Mouse (Mus musculus) limb, embryonic 14.5 days (tissue): Measurements from ENCODE around the gene Fggy. TPM values are rescaled to one million over a fixed set of nuclear protein-coding genes. Genes with fewer than 3 reads are reported as not detected.

ENCODE experiments used
- ATAC-seq: fragments of 200-750 bp; cut with Nextera tagmentation; 2 replicates; pipeline ENCODE4 v1.8.0; 2017; ENCODE audit warnings: low read depth, moderate number of reproducible peaks, moderate TSS enrichment; ENCODE audit not compliant: low FRiP score
- DNase-seq: peaks from one replicate; pipeline ENCODE4 v3.0.0-alpha.2; 2015; ENCODE audit warnings: low spot score
- H3K27ac ChIP-seq: fragments of 300-500 bp; sonication (generic); replicated peaks from 2 replicates; pipeline ENCODE4 v1.5.1; 2014; ENCODE audit warnings: low read depth, mild to moderate bottlenecking, low read length, moderate library complexity, mixed read lengths
- H3K27me3 ChIP-seq: fragments of 300-500 bp; sonication (generic); 2 replicates; pipeline ENCODE4 v1.6.1; 2014; ENCODE audit warnings: low read length, mixed read lengths; ENCODE audit not compliant: control insufficient read depth, insufficient read depth
- H3K36me3 ChIP-seq: fragments of 300-500 bp; sonication (generic); 2 replicates; pipeline ENCODE4 v1.6.1; 2014; ENCODE audit warnings: mild to moderate bottlenecking, low read length, moderate library complexity, mixed read lengths; ENCODE audit not compliant: control insufficient read depth, insufficient read depth
- H3K4me1 ChIP-seq: fragments of 300-500 bp; sonication (generic); 2 replicates; pipeline ENCODE4 v1.6.1; 2014; ENCODE audit warnings: antibody characterized with exemption, low read length, mixed read lengths; ENCODE audit not compliant: control insufficient read depth, insufficient read depth
- H3K4me2 ChIP-seq: fragments of 300-500 bp; sonication (generic); replicated peaks from 2 replicates; pipeline ENCODE4 v1.6.1; 2014; ENCODE audit warnings: low read depth, mild to moderate bottlenecking, low read length, moderate library complexity; ENCODE audit not compliant: severe bottlenecking
- H3K4me3 ChIP-seq: fragments of 300-500 bp; sonication (generic); replicated peaks from 2 replicates; pipeline ENCODE4 v1.5.1; 2014; ENCODE audit warnings: low read length
- H3K9ac ChIP-seq: fragments of 300-500 bp; sonication (generic); 2 replicates; pipeline ENCODE4 v1.6.1; 2014; ENCODE audit warnings: mild to moderate bottlenecking, low read depth, low read length, moderate library complexity; ENCODE audit not compliant: severe bottlenecking
- H3K9me3 ChIP-seq: fragments of 300-500 bp; sonication (generic); 2 replicates; pipeline ENCODE4 v1.6.1; 2016; ENCODE audit warnings: low read length; ENCODE audit not compliant: control insufficient read depth
- POLR2A ChIP-seq: fragments of 200-500 bp; IDR thresholded peaks from 2 replicates; pipeline ENCODE4 v1.8.0; 2012; ENCODE audit warnings: inconsistent platforms, mild to moderate bottlenecking, moderate library complexity, borderline replicate concordance; ENCODE audit not compliant: insufficient read depth, insufficient read length; ENCODE audit errors: extremely low read depth
- WGBS: fragments of 180-500 bp; shearing (Covaris S2); extraction: QIAGEN DNeasy Blood & Tissue Kit; methylation state at CpG from one replicate; pipeline ENCODE4 v1.1.7; 2014; 5-methylcytosine and 5-hydroxymethylcytosine counted together
- polyA plus RNA-seq, 2 experiments: library from polyadenylated mRNA; depleted of rRNA in 1 of 2; stranded (reverse) in 1 of 2; unstranded in 1 of 2; fragments of >200 nt; fragmentation: Nextera tagmentation in 1 of 2; extraction: Ambion mirVana in 1 of 2; gene quantifications; 2 replicates each; pipeline versions ENCODE4 v1.2.1 to v1.2.3; 2012 to 2014

The Fggy gene
- polyA plus RNA-seq, 2 experiments = 5.7 to 7.8 TPM

DNA sequence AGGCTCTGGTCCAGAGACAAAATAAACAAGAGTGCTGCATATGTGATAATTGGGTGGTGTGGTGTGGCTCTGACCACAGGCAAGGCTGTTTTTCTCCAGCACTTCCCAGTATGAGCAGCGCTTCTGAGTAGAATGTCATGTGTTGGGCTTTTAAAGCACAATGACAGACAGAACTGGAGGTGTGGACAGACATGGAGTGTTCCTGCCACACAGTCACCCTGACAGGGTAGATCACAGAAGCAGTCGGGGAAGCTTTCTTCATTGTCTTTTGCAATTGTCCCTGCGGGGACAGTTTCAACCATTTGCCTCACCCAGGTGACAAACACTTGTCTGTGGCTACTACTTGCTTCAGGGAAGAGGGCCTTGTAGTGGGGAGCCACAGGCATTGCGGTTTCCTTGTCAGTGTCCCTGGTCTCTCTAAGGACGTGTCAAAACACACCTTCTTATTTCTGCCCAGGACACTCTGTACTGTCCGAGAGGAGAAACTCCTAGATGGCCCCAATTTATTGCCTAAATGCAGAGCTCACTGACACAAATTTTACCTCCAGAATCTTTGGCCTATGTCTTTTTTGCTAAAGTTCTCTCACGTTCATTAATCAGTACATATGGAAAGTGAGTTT lies 183.9 kb downstream of the Fggy start:
- Histone ChIP-seq H3K4me2 (no peak overlapping the region), H3K9me3 (no peaks in the 10 kb centered on the region), H3K4me1 (peaks cover 7% of the 10 kb centered on the region), H3K36me3 (no peaks in the 10 kb centered on the region), H3K9ac (no peak overlapping the region), H3K27ac (no peak overlapping the region), H3K4me3 (no peak overlapping the region), H3K27me3 (no peaks in the 10 kb centered on the region)
- DNase-seq = no peak
- no peak for TF ChIP-seq POLR2A
- 54% methylated on average over 7 of the region's 7 CpGs for WGBS
- no peak for ATAC-seq

DNA sequence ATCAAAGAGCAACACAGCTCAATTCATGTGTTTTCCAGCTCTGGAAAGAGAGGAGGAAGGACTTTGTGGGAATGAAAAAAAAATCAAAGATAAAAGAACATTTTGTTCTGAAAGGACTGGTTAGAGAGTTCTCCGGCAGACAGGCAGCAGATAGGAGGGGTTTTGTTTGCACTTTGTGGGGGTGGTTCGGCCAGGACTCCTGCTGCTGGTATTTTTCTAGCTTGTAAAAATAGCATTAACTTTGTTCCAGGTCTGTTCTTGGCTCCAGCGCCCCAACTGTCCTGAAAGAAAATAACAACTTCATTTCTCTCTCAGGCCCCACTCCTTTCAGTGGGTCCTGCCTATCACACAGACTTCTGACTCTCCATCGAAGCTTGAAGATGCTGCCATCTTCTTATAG lies 185.7 kb downstream of the Fggy start:
- Histone ChIP-seq H3K9ac (no peak overlapping the region), H3K27ac (no peak overlapping the region), H3K4me2 (no peak overlapping the region), H3K27me3 (no peaks in the 10 kb centered on the region), H3K4me3 (no peak overlapping the region), H3K9me3 (no peaks in the 10 kb centered on the region), H3K36me3 (no peaks in the 10 kb centered on the region), H3K4me1 (peaks cover 23% of the 10 kb centered on the region)
- 21% methylated on average over 4 of the region's 4 CpGs for WGBS
- DNase-seq = no peak
- ATAC-seq = no peak
- no peak for TF ChIP-seq POLR2A

DNA sequence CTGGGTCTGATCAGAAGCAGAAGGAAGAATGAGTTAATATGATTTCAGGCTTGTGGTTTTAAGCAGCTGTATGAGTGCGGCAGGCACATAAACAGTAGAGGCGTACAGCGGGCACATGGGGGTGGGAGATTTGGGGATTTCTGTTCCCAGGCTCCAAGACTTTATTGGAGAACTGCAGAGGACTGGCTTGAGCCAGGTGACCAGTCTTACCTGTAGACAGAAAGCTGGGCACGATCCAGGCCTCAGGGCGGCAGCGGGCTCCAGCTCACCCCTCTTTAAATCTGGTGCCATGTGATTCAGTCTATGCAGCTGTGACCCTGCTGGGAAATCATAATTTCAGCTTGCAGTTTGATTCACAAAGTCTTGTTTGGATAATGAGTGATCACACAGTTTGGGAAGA lies 189.6 kb downstream of the Fggy start:
- Histone ChIP-seq H3K4me2 (no peak overlapping the region), H3K4me3 (no peak overlapping the region), H3K27ac (peak overlapping the region; percentile 56), H3K9me3 (no peaks in the 10 kb centered on the region), H3K4me1 (peaks cover 24% of the 10 kb centered on the region), H3K27me3 (no peaks in the 10 kb centered on the region), H3K9ac (no peak overlapping the region), H3K36me3 (no peaks in the 10 kb centered on the region)
- DNase-seq = no peak
- no peak; the same call in 1 of the 2 replicates for ATAC-seq
- WGBS = 48% methylated on average over 6 of the region's 6 CpGs
- TF ChIP-seq POLR2A = no peak

DNA sequence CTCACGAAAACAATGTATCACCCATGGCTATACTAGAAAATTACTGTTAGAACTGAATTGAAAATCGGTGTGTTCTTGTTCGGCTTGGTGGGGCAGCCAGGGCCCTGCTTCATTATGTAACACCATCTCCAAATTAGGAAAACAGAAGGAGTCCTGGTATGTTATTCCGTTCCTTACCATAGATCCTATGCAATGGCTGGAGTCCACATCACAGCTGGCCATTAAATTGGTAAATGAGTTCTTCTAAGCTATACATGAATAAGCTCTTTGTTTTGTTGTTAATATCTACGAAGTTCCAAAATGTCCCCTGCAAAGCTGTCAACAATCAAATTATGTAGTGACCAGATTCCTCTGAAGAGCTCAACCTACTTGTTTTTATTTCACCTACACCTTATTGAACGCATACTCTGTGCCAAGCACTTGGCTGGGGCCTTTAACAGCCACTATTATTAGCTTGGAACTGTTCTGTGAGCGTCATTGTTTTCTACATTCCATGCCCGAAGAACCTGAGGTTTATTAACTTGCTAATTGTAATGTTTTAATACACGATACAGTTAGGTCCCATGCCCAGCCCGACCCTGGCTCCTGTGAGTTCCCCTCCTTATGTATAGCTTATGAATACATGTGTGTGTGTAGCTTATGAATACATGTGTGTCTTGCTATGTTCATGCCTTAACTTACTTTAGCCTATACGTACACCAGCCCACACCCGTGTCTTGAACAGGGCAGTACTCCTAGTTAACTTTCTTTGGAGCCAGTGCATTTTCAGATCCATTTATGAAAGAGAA lies 190.3 kb downstream of the Fggy start:
- TF ChIP-seq POLR2A = no peak
- H3K36me3 ChIP-seq = no peaks in the 10 kb centered on the region
- no peak overlapping the region for H3K4me2 ChIP-seq
- peak overlapping the region; percentile 56 for H3K27ac ChIP-seq
- peaks cover 24% of the 10 kb centered on the region for H3K4me1 ChIP-seq
- WGBS = 54% methylated on average over 12 of the region's 12 CpGs
- no peaks in the 10 kb centered on the region for H3K9me3 ChIP-seq
- ATAC-seq (peak; percentile 37; the same call in 1 of the 2 replicates), DNase-seq (no peak)
- H3K4me3 ChIP-seq = no peak overlapping the region
- no peaks in the 10 kb centered on the region for H3K27me3 ChIP-seq
- no peak overlapping the region for H3K9ac ChIP-seq

DNA sequence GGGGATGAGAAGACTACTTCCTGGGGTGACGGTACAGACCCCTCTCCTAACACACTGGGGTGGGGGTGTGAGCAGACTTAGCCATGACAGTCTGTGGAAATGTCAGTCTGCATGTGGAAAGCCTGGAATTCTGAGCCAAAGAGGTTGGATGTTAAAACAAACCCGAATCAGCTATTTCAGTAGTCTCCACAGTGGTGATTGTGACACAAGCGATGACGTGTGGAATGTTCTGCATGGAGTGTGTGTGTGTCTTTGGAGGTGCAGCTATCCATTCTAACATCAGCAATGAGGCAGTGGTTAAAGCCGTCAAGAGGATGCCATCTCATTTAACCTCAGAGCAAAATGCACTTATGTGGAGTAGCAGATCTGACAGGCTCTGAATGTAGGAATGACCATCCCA lies 192.9 kb downstream of the Fggy start:
- Histone ChIP-seq H3K4me1 (peaks cover 18% of the 10 kb centered on the region), H3K27me3 (no peaks in the 10 kb centered on the region), H3K36me3 (no peaks in the 10 kb centered on the region), H3K4me2 (no peak overlapping the region), H3K9me3 (no peaks in the 10 kb centered on the region), H3K9ac (no peak overlapping the region), H3K27ac (no peak overlapping the region), H3K4me3 (no peak overlapping the region)
- ATAC-seq (no peak), DNase-seq (no peak)
- 83% methylated on average over 5 of the region's 5 CpGs for WGBS
- no peak for TF ChIP-seq POLR2A
